Mouse (Mus musculus) ES-Bruce4 (cell line): ENCODE results near the gene Tgfbr2. TPM values are rescaled to one million over a fixed set of nuclear protein-coding genes. Genes with fewer than 3 reads are reported as not detected.

ENCODE experiments used
- H3K27ac ChIP-seq: 2 replicates; pipeline ENCODE4 v1.5.1; 2012; ENCODE audit warnings: low read length, inconsistent platforms; ENCODE audit not compliant: insufficient read depth
- H3K27me3 ChIP-seq: 2 replicates; pipeline ENCODE4 v1.6.1; 2012; ENCODE audit warnings: mild to moderate bottlenecking, low read length, inconsistent platforms; ENCODE audit not compliant: control insufficient read depth, poor library complexity, insufficient read depth, severe bottlenecking
- H3K36me3 ChIP-seq: 2 replicates; pipeline ENCODE4 v1.6.1; 2012; ENCODE audit warnings: inconsistent platforms, mild to moderate bottlenecking, low read length, moderate library complexity; ENCODE audit not compliant: control insufficient read depth, poor library complexity, insufficient read depth, severe bottlenecking
- H3K4me1 ChIP-seq: one replicate; pipeline ENCODE4 v1.8.1; 2011; ENCODE audit warnings: low read length; ENCODE audit not compliant: control insufficient read depth, insufficient read depth
- H3K4me3 ChIP-seq: 2 replicates; pipeline ENCODE4 v1.5.1; 2011; ENCODE audit warnings: low read depth, mild to moderate bottlenecking, low read length
- H3K9ac ChIP-seq: 2 replicates; pipeline ENCODE4 v1.6.1; 2012; ENCODE audit warnings: low read depth, mild to moderate bottlenecking, inconsistent platforms; ENCODE audit not compliant: poor library complexity, severe bottlenecking
- H3K9me3 ChIP-seq: replicated peaks from 2 replicates; pipeline ENCODE4 v1.6.1; 2012; ENCODE audit warnings: mild to moderate bottlenecking, low read length, inconsistent platforms; ENCODE audit not compliant: control insufficient read depth, poor library complexity, insufficient read depth, severe bottlenecking
- CTCF ChIP-seq: IDR thresholded peaks from one replicate; pipeline ENCODE4 v1.8.1; 2011; ENCODE audit warnings: low read depth, low read length
- EP300 ChIP-seq: IDR thresholded peaks from 2 replicates; pipeline ENCODE4 v1.6.1; 2011; ENCODE audit warnings: low read depth, low read length; ENCODE audit not compliant: insufficient read depth
- POLR2A ChIP-seq: IDR thresholded peaks from one replicate; pipeline ENCODE4 v1.8.1; 2011; ENCODE audit warnings: low read length; ENCODE audit not compliant: insufficient read depth
- polyA plus RNA-seq: library from polyadenylated mRNA; stranded (reverse); fragments of >200 nt; gene quantifications from 2 replicates; pipeline ENCODE4 v1.2.4, GENCODE M21; 2011; ENCODE audit warnings: low read depth; ENCODE audit not compliant: missing spikeins, insufficient read depth, insufficient read length

The Tgfbr2 gene
- polyA plus RNA-seq, 1 experiment, result 3.4 TPM

DNA sequence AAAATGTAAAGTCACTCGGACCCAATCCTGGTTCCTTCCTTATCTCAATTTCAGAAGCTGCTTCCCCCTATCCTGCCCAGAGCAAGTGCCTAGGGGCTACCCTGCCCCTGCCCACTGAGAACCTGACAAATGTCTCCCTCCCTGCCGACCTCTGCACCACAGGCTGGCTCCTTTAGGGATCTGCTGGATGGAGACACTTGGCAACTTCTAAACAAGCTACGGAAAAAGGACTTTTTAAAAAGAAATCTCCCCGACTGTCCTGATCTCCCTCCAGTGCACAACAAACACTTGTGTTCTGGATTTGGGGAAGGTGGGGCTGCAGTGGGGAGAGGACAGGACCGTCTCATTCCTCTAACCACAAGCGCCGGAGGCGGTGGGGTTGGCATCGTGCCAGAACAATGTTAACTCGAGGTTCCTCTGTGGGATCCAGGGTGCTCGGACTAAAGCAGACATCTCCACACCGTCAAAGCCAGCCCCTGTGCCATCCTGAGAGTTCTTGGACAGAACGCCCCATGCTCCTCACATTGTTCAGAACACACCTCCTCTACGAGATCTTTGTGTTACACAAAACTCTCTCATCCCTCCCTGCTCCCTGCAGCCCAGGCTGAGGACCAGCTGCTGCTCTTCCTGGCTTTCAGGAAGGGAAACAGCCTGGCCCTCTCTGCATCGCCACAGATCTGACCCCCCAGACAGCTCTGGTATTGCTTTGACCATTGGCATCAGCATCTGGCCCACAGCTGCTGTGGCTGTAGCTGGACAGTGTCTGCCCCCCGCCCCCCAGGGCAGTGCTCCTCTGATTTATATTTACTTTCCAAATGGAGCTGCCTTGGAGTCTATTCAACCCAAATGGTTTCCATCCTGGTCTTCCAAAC, 76.2 kb downstream of the Tgfbr2 start:
- H3K4me1 ChIP-seq, result no peaks in the 10 kb centered on the region
- H3K27ac ChIP-seq, result no peak overlapping the region
- H3K4me3 ChIP-seq, result no peak overlapping the region
- no peaks in the 10 kb centered on the region for H3K9me3 ChIP-seq
- no peaks in the 10 kb centered on the region for H3K36me3 ChIP-seq
- H3K9ac ChIP-seq, result no peak overlapping the region
- no peaks in the 10 kb centered on the region for H3K27me3 ChIP-seq
- TF ChIP-seq POLR2A, result no peak
- no peak for TF ChIP-seq EP300
- no peak for TF ChIP-seq CTCF

DNA sequence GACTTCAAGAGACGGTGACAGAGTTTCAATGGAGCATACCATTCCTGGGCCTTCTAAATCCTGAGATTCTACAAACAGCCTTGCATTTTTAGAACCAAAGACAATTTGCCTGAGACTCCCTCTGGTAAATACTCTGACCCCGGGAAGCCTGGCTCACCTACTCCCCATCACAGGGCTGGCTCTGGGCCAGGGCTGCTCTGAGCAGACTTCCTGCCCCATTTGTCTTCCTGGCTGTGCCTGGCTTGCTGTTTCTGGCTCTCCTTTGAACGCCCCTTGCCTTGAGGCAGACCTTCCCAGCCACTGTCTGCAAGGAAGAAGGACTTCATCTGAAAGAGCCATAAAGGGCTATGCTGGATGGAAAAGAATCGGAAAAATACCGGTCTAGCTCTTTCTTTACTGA, 83.2 kb downstream of the Tgfbr2 start:
- Histone ChIP-seq H3K4me3 (no peak overlapping the region), H3K36me3 (no peaks in the 10 kb centered on the region), H3K4me1 (no peaks in the 10 kb centered on the region), H3K9me3 (no peaks in the 10 kb centered on the region), H3K27ac (no peak overlapping the region), H3K27me3 (no peaks in the 10 kb centered on the region), H3K9ac (no peak overlapping the region)
- no peak for TF ChIP-seq POLR2A
- no peak for TF ChIP-seq CTCF
- no peak for TF ChIP-seq EP300

DNA sequence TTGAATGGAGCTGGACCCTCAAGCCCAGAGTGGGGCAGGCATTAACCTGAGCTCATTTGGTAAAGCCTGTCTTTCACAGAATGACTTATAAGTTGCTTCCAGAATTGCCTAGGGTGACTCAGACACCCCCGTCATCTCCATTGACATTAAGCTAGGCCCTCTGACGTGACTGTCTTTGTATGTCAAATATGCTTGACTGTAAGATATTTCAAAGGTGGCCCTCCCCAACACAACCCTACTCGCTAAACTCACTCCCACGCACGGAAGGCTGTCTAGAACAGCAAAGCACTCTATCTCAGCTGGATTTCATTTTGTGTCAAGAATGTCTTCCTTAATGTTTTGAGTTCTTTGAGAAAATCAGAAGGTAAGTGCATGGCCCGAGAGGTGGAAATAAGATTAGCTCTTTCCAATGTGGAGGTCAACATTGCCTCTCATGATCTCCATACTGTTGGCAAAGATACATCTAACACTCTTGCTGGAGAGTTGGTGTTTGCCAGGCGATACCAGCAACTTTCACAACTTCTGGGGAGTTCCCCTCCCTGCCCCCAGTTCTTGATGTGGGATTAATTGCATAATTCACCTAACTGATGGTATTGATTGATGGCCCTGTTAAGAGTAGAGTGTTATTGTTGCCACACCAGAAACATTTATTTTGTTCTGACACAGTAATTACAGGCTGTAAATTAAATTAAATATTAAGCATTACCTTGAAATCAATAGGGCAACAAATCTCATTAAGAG, 83.9 kb downstream of the Tgfbr2 start:
- TF ChIP-seq CTCF, result no peak
- TF ChIP-seq POLR2A, result no peak
- no peak for TF ChIP-seq EP300
- Histone ChIP-seq H3K27me3 (no peaks in the 10 kb centered on the region), H3K4me1 (no peaks in the 10 kb centered on the region), H3K36me3 (no peaks in the 10 kb centered on the region), H3K9ac (no peak overlapping the region), H3K4me3 (no peak overlapping the region), H3K9me3 (no peaks in the 10 kb centered on the region), H3K27ac (no peak overlapping the region)

DNA sequence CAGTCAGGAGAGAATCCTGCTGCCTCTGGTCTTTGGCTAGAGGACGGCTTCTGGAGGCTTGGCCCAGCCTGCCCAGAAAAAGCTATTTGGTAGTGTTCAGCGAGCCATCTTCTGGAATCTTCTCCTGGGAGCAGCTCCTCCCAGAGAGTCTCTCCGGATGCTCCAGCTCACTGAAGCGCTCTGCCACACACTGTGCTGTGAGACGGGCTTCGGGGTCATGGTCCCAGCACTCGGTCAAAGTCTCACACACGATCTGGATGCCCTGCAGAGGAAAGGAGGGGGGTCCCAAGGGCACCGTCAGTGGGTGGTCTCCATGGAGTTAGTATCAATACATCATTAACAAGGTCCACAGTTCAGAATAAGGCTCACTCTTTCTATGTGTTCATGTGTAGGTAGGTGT, 84.9 kb downstream of the Tgfbr2 start:
- no peaks in the 10 kb centered on the region for H3K36me3 ChIP-seq
- H3K27ac ChIP-seq, result no peak overlapping the region
- H3K4me1 ChIP-seq, result no peaks in the 10 kb centered on the region
- H3K9me3 ChIP-seq, result no peaks in the 10 kb centered on the region
- no peak overlapping the region for H3K9ac ChIP-seq
- TF ChIP-seq CTCF, result no peak
- TF ChIP-seq EP300, result no peak
- no peak for TF ChIP-seq POLR2A
- H3K4me3 ChIP-seq, result no peak overlapping the region
- no peaks in the 10 kb centered on the region for H3K27me3 ChIP-seq

DNA sequence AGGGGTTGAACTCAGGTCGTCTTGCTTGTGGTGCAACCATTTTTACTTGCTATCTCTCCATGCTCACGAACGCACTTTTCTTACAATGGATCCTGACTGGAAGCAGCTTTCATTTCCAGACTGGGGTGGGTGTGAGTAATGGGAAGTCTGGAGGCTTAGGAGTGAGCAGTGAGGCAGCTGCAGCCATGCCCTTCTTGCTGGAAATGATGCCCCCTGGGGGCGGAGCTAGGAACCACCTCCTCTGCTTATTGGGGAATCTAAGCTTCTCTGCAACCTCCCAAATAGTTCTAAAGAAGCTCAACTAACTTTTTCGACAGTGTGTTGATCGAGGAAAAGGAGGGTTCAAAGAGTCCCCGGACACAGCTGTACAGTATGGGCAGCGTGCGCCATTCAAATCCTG, 86.2 kb downstream of the Tgfbr2 start:
- no peaks in the 10 kb centered on the region for H3K36me3 ChIP-seq
- H3K27me3 ChIP-seq, result no peaks in the 10 kb centered on the region
- no peak for TF ChIP-seq POLR2A
- peak; percentile 44 for TF ChIP-seq CTCF
- TF ChIP-seq EP300, result no peak

DNA sequence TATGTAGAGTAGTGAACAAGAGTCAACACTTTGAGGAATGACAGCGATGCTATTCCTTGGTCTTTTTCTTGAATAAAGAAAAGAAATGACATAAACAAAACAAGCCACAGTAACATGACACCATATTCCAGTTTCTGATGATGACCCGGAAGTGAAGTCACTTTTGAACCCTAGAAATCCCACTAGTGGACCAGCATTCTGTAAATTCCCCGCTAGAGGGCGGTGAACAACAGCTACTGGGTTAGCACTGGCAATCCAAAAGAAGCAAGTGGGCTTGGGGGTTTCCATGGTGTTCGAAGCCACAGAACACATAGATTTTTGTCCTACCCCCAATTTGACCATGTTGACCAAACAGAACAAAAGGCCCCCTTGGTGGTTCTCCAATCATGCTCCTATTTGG, 87.3 kb downstream of the Tgfbr2 start:
- peak; percentile 49 for TF ChIP-seq CTCF
- no peak for TF ChIP-seq EP300
- TF ChIP-seq POLR2A, result no peak
- Histone ChIP-seq H3K36me3 (no peaks in the 10 kb centered on the region), H3K9me3 (no peaks in the 10 kb centered on the region), H3K4me3 (no peak overlapping the region), H3K27me3 (no peaks in the 10 kb centered on the region), H3K27ac (no peak overlapping the region), H3K9ac (no peak overlapping the region), H3K4me1 (no peaks in the 10 kb centered on the region)

More for the DNA sequence above, 86.2 kb downstream of the Tgfbr2 start:
- Histone ChIP-seq H3K4me1 (no peaks in the 10 kb centered on the region), H3K4me3 (no peak overlapping the region), H3K27ac (no peak overlapping the region), H3K9ac (no peak overlapping the region), H3K9me3 (no peaks in the 10 kb centered on the region)
